Mouse (Mus musculus): ENCODE data around the gene Rassf7.

GRCm38 (mm10) chr7:141190220-141190619 is 25.4 kb upstream of the Rassf7 start:
- no peak for TF ChIP-seq USF1 (IDR thresholded peaks at IDR 0.05; ENCODE audit: low read depth)
- no peak for TF ChIP-seq POLR2AphosphoS2 (IDR thresholded peaks at IDR 0.05; ENCODE audit: insufficient read length, low read depth)
- TF ChIP-seq CEBPB (IDR thresholded peaks at IDR 0.05; ENCODE audit: insufficient read depth, poor library complexity, severe bottlenecking): no peak
- no peak for TF ChIP-seq MYOD1 (IDR thresholded peaks at IDR 0.05; ENCODE audit: control insufficient read depth in 1 of 3, insufficient read length in 2 of 3, low read depth in 2 of 3)
- TF ChIP-seq POLR2A (IDR thresholded peaks at IDR 0.05; ENCODE audit: insufficient read length, low read depth): no peak
- no peak for TF ChIP-seq E2F4 (IDR thresholded peaks at IDR 0.05; ENCODE audit: insufficient read depth)
- TF ChIP-seq MAX (IDR thresholded peaks at IDR 0.05; ENCODE audit: low read depth): no peak
- no peak for TF ChIP-seq MYOG (IDR thresholded peaks at IDR 0.05; ENCODE audit: control insufficient read depth in 1 of 3, insufficient read depth in 1 of 3, insufficient read length in 2 of 3, low read depth in 2 of 3)
